Mouse (Mus musculus) thymus, adult 18-20 months (tissue): ENCODE data around the gene Ece1.

Experiments used
- DNase-seq, 2 experiments: peaks; one replicate each; pipeline ENCODE4 v3.0.0; 2022; ENCODE audit warnings: mixed read lengths in 2 of 2

Gene Ece1

GRCm38 (mm10) chr4:137919116-137919515 lies 57.1 kb downstream of the Ece1 start:
- no peak for DNase-seq

GRCm38 (mm10) chr4:137920005-137920404 lies 58.0 kb downstream of the Ece1 start:
- no peak for DNase-seq

- no peak for DNase-seq
Measured at GRCm38 (mm10) chr4:137920500-137920961, 58.5 kb downstream of the Ece1 start.

GRCm38 (mm10) chr4:137921510-137921909 lies 59.5 kb downstream of the Ece1 start:
- DNase-seq: no peak

- DNase-seq: no peak
Measured at GRCm38 (mm10) chr4:137923052-137923451, 61.0 kb downstream of the Ece1 start.

- no peak for DNase-seq
Measured at GRCm38 (mm10) chr4:137925176-137925575, 63.1 kb downstream of the Ece1 start.

GRCm38 (mm10) chr4:137926161-137926560 lies 64.1 kb downstream of the Ece1 start:
- DNase-seq: no peak

GRCm38 (mm10) chr4:137927136-137927535 lies 65.1 kb downstream of the Ece1 start:
- DNase-seq: no peak

GRCm38 (mm10) chr4:137927741-137928535 lies 65.9 kb downstream of the Ece1 start:
- DNase-seq: no peak

GRCm38 (mm10) chr4:137928813-137929212 lies 66.8 kb downstream of the Ece1 start:
- no peak for DNase-seq

- DNase-seq: no peak
Measured at GRCm38 (mm10) chr4:137929341-137930016, 67.4 kb downstream of the Ece1 start.

GRCm38 (mm10) chr4:137930500-137931008 lies 68.5 kb downstream of the Ece1 start:
- no peak for DNase-seq

- DNase-seq: no peak
Measured at GRCm38 (mm10) chr4:137931009-137931757, 69.1 kb downstream of the Ece1 start.

GRCm38 (mm10) chr4:137932554-137933178 lies 70.6 kb downstream of the Ece1 start:
- DNase-seq: no peak

- DNase-seq: no peak
Measured at GRCm38 (mm10) chr4:137933328-137933727, 71.3 kb downstream of the Ece1 start.

GRCm38 (mm10) chr4:137936134-137936533 lies 74.1 kb downstream of the Ece1 start:
- no peak for DNase-seq

- no peak for DNase-seq
Measured at GRCm38 (mm10) chr4:137940061-137940460, 78.0 kb downstream of the Ece1 start.

GRCm38 (mm10) chr4:137941131-137941844 lies 79.3 kb downstream of the Ece1 start:
- DNase-seq: no peak

GRCm38 (mm10) chr4:137941871-137942781 lies 80.1 kb downstream of the Ece1 start:
- DNase-seq: no peak

GRCm38 (mm10) chr4:137942782-137943486 lies 80.9 kb downstream of the Ece1 start:
- DNase-seq: no peak
